Mouse (Mus musculus) bone marrow, adult 2 months (tissue): ENCODE measurements around the gene Slitrk4.

ENCODE experiments used
- CTCF ChIP-seq: fragments of 200-500 bp; IDR thresholded peaks from 2 replicates; pipeline ENCODE4 v1.5.1; 2011; ENCODE audit warnings: low read length, control low read depth; ENCODE audit not compliant: control insufficient read depth, insufficient read depth
- POLR2A ChIP-seq: fragments of 200-500 bp; IDR thresholded peaks from 2 replicates; pipeline ENCODE4 v1.6.1; 2011; ENCODE audit warnings: low read depth, mild to moderate bottlenecking, control low read depth, low read length, borderline replicate concordance; ENCODE audit not compliant: control insufficient read depth

- TF ChIP-seq POLR2A = no peak
- TF ChIP-seq CTCF = no peak
Measured at GRCm38 (mm10) chrX:64277126-64277990, 562 bp upstream of the Slitrk4 start.
